Mouse (Mus musculus) adrenal gland, postnatal 25 days (tissue): ENCODE results near the gene Meis2. TPM values are rescaled to one million over a fixed set of nuclear protein-coding genes. Genes with fewer than 3 reads are reported as not detected.

Source experiments
- DNase-seq: peaks from one replicate; pipeline ENCODE4 v3.0.0; 2021; ENCODE audit warnings: mixed read lengths
- total RNA-seq: library from RNA; stranded (reverse); gene quantifications from 2 replicates; pipeline ENCODE4 v1.2.3, GENCODE M21; 2021

Gene Meis2
- total RNA-seq, 1 experiment from 2014 or later, result 258 TPM

GRCm38 (mm10) chr2:116051906-116052614 lies 13.6 kb downstream of the Meis2 start:
- no peak for DNase-seq

GRCm38 (mm10) chr2:116049710-116050109 lies 15.9 kb downstream of the Meis2 start:
- DNase-seq, result no peak

GRCm38 (mm10) chr2:116047365-116047764 lies 18.3 kb downstream of the Meis2 start:
- DNase-seq, result no peak

- no peak for DNase-seq
Observed at GRCm38 (mm10) chr2:116045048-116045447, 20.6 kb downstream of the Meis2 start.

- no peak for DNase-seq
Observed at GRCm38 (mm10) chr2:116042934-116043698, 22.5 kb downstream of the Meis2 start.

DNA sequence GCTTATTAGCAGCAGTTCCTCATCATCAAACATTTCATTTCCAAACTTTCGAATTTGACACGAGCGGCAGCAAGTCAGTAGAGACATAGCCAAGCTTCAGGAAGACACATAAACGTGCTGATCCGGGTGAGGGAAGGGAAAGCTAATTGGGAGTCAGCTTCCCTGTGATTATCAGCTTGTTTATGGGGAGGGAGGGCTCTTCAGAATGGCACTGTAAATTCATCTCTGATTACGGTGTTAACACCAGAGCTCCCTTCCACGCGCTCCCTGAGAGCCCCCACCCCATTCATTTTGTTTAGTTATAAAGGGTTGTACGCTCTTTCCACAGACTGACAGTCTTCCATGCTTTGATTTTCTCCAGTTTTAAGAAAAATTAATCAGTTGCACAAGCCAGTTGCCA lies 23.2 kb downstream of the Meis2 start:
- no peak for DNase-seq

GRCm38 (mm10) chr2:116041683-116042262 lies 23.9 kb downstream of the Meis2 start:
- no peak for DNase-seq

DNA sequence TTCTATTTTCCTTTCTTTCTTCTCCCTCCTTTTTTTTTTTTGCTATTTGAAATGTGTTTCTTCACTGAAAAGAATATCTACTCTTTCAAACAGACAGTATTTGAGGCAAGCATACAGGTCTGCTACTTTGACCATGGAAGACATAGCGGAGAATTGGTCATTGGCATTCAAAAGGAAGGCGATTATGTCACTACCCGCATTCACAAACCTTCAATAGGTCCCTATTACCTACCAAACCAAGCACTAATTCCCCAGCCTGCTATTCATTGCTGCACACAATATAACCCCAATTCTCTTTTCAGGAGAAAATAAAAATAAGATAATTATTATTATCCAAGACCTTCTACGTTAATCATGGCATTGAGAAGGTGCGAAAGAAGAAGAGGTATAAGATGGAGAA lies 30.3 kb downstream of the Meis2 start:
- DNase-seq, result no peak

DNA sequence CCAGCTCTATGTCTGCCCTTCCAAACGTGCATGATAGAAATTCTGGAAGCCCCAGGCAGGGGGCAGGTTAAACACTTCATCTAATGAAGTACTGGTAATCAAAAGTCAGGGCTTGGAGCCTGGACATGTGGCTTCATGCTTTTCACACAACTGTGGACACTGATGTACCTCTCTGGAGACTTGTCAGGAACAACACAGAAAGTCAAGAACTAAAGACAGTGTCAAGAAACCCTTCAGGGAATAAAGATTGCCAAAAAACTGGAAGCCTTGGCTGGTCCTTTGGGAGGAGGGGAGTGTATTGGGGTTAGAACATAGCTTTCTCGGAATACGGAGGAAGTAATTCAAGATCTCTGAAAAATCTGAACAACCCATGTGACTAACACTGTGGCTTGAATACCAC lies 37.5 kb downstream of the Meis2 start:
- no peak for DNase-seq

- DNase-seq, result no peak
Observed at GRCm38 (mm10) chr2:116022876-116023275, 42.8 kb downstream of the Meis2 start.

DNA sequence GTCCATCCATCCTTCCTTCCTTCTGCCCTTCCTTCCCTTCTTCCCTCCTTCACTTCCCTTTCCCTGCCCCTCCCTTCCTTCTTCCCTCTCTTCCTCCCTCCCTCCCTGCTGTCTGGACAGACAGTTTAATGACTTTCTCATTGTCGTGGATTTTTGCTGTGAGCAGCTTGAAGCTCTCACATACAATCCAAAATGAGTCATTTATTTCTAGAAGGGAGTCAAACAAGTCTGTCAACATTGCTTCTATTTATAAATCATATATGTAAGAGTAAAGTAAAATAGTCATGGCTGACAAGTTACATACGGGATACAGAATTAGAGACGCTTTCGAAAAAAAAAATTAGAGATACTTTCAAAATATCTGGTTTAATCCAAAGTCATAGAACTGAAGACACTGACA lies 43.7 kb downstream of the Meis2 start:
- DNase-seq, result no peak

DNA sequence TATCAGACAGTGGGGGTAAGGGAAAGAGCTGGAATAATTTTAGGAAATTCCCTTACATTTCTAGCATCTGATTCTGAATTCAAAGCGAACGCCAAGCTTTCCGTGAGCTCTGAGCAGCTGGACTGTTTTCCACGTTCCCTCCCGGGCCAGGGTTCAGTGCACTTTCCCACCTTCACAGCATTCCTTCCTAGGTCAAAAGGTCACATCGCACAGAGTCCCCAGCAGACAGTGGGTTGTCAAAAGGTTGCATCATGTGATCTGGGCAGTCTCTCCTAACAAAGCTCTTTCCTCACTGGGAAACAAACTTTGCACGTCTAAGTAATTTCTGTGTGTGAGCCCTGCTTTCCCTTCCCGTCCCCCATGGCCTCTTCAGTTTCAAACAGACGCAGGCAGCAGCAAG lies 44.6 kb downstream of the Meis2 start:
- no peak for DNase-seq

- no peak for DNase-seq
Observed at GRCm38 (mm10) chr2:116020451-116020951, 45.1 kb downstream of the Meis2 start.

DNA sequence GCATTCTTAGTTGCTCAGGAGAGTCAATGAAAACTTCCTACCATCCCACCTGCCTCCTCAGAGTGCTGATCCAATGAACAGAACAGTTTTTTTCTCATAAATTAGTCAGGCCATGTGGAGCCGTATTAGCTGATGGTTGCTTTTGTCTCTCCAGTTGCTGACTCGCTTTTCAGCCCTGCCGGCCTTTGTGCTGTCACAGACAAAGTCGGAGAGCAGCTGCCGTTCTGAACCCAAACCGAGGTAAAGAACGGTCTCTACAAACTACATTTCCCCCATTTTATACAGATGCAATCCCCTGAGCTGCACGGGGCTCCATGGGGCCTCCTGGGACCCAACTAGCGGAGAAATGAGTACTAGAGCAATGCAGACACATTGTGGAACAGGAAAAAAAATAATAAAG lies 45.7 kb downstream of the Meis2 start:
- no peak for DNase-seq

DNA sequence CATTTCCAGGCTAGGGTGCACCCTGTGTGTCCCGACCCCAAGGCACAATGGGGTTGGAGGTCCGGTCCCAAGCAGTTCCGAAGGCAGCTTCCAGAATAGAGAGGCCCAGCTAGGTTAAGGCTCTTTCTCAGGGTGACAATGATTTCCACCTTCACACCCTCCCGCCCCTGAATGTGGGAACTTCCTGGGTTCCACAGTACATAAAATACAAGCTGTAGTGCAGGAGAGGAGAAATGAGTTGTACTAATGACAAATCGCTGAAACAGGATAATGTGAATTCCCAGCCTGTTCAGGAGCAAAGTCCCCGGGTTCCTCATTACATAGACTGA lies 46.2 kb downstream of the Meis2 start:
- DNase-seq, result no peak

GRCm38 (mm10) chr2:116018781-116019465 lies 46.7 kb downstream of the Meis2 start:
- no peak for DNase-seq

DNA sequence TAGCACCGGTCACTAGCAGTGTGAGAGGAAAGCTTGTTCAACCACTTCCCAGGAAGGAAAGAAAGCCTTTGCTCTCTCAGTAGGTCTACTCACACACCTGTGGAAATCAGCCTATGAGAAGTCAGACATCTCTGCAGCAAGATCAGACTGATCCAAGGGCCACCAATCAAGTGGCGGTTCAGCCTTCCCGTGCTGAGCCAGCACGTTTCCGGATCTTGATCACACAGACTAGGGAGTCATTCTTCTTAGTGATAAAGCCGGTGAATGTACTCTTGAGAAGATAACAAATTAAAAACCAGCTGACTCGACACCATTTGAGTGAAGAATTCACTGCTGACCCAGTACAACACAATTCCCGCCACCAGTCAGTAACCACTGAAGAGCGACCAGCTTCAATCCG lies 50.1 kb downstream of the Meis2 start:
- no peak for DNase-seq

DNA sequence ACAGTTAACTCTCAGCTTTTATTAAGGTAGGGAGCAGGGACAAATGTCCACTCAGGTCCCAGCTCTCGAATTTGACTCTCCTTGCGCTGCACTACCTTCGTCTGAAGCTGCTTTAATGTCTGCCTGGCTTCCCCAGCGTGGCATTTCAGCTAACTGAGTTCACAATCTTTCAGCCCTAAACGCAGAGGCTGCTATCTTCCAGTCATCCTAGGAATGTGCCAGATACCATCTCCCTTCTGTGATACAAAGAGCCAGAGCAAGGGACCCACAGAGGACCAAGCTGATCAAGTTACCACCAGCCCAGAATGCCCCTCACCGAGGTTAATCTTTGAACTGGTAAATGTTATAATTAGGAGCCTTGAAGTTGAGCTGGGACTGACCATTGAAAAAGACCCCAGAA lies 55.2 kb downstream of the Meis2 start:
- no peak for DNase-seq

DNA sequence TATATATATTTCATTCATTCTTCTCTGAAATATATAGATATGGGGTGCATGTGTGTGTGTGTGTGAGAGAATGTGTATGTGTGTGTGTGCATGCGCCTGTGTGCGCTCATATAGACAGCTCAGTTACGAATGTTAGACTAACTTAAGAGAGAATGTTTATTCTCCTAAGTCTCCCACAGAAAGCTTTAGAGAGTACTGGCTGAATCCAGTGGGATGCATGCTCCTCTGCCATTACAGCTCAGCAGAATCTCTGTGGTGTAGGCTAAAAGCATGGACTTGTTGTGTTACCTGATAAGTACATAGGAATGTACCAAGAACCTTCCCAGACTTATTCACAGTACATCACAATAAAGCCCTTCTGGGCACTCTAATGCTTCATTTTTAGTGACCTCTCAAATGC lies 55.6 kb downstream of the Meis2 start:
- no peak for DNase-seq

DNA sequence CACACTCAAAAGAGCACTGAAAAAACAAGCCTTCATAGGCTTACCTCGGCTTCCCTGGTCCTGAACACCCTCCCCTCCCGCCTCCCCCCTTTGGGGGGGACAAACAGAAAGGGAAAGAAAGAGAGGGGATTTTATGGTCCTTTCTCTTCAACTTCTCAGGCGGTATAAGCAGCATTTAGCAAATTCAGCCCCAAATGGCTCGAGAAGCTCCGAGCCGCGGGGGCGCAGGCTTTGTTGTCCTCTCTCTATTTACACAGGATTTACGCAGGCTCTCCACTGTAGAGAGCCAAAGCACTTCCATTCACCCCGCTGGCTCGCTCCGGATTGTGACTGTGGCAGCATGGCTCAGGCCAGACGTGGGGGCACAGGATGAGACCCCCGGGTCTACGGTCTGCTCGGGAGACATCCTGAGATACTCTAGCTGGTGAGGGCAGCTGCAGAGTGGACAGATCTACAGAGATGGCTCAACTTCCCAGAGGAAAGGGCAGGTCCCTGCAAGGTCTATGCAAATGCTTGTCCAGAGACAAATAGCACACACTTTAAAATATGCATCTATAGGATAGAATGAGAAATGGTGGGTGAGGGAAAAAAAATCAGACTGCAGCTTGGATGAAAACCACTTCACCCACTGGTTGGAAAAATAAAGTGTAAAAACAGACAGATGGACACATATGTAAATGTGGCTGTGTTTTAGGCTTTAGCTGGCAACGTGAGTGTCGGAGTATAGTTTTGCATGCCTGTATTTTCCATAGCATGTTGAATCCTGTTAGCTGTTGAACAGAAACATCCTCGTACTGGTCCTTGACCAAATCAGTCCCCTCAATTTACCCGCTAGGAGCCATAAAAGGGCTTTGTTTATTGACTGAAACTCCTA lies 56.3 kb downstream of the Meis2 start:
- DNase-seq, result no peak

DNA sequence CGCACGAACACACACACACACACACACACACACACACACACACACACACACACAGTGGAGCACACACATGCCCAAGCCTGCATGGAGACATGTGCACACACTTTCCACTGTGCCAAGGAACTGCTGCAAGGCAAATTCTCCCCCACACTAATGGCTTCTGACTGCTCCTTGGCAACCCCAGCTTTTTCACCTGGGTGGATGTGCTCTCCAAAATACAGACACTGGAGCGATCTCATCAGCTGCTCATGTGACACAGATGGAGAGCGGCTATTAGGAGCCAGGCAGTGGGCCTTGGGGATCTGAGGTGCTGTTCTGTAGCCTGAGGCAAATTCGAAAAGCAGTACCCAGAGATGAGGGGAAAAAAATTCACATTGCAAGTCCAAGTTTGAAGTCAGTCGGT lies 63.3 kb downstream of the Meis2 start:
- no peak for DNase-seq
